Mouse (Mus musculus) right cerebral cortex, adult 18-20 months (tissue): ENCODE data around the gene Cmbl.
A peak's percentile ranks its signal among the peaks of the same experiment; 100 is the strongest.
"Not testable (repeated sequence)": the region's sequence is repeated elsewhere in the genome, so short reads cannot be mapped to it uniquely, and the experiment has no call there.

Experiments used
- DNase-seq: peaks from one replicate; pipeline ENCODE4 v3.0.0; 2022; ENCODE audit warnings: mixed read lengths

The Cmbl gene

DNA sequence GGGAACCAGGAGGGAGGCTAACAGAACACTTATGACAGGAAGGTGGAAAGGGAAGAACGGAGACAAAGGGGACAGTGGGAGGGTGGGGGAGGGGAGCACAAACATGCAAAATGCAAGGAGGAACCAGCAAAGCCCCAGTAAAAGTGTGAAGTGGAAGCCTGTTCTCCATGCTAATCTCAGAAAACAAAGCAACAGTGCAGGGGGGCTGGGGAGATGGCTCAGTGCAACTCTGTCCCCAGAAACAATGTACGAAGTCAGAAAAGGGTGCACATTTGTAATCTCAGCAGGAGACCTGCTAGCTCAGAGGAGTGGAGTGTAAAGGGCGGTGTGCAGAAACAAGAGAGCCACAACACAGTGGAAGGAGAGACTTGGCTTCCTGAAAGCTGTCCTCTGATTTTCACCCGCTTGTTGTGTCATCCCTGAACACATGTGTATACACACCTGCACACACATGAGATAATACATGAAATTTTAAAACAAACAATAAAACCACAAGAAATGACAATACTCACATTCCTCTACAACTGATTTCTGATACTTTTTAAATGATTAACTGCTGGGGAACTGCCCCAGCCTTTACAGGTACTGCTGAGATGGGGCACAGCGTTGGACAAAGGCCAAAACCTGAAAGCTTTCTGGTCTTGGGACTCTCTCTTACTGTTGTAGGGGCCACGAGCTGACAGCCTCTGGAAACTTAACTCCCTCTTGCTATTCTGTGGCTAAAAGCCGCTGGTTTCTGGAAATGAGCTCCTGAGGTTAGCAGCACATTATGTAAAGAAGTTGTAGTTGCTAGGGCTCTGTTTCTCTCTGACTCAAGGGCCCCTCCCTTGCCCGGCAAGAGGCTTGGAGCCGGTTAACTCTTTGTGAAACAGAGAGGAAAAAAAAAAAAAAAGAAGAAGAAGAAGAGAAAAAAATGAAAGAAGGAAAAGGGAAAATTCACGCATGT is 22.9 kb upstream of the Cmbl start:
- DNase-seq, result no peak

DNA sequence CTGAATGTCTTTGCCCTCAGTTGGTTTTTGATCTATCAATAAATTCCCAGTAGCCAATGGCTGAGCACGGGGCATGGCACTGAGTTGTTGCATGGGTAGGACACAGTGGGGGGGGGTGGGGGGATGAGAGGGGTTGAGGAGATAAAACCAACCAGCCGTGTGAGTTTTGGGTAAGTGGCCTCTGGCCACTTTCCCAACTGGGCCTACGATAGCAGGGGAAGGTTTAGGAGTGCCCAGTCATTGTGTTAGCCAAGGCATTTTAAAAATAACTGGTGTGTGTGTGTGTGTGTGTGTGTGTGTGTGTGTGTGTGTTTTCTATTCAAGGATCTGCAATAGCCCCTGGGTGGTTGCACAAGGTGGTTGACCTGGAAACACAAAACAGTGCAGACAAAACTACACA is 21.9 kb upstream of the Cmbl start:
- no peak for DNase-seq

DNA sequence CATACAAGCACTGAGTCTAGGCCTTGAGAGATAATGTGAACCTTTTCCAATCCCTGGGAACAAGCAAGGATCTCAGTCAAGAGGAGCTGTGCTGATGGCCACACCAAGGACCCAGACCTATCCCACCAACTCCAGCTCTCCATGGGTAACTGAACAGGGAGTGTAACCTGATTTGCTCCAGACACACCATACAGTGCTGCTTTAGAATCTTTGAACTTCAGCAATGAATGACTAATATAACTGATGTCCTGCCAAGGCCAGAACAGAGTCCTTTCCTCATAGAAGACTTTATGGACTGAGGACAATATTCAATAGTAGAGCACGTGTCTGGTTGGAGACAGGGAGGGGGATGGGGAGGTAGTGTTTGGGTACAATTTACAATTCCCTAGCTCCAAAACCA is 20.1 kb upstream of the Cmbl start:
- no peak for DNase-seq

DNA sequence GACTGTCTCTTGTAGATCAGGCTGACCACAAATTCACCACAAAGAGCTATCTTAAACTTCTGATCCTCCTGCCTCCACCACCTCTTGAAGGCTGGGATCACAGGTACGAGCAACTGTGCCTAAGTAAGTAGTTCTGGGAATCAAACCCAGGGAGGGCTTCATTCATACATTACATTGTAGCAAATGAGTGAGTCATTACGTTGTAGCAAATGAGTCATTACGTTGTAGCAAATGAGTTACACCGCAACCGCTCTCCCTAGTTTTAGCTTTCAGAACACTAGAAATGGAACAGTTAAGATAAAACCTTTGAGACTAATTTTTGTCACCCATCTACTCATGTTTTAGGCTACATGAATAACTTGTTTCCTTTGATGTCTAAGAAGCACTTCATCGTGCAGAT is 18.9 kb upstream of the Cmbl start:
- no peak for DNase-seq

DNA sequence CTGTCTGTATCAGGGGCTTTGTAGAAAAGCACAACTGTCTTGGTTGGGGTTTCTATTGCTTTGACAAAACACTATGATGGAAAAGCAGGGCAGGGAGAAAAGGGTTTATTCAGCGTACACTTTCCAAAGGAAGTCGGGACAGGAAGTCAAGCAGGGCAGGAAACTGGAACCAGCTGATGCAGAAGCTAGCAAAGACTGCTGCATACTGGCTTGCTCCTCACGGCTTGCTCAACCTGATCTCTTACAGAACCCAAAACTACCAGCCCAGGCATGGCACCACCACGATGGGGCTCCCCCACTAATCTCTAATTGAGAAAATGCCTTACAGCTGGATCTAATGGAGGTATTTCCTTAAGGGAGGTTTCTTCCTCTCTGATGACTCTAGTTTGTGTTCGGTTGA is 17.8 kb upstream of the Cmbl start:
- no peak for DNase-seq

DNA sequence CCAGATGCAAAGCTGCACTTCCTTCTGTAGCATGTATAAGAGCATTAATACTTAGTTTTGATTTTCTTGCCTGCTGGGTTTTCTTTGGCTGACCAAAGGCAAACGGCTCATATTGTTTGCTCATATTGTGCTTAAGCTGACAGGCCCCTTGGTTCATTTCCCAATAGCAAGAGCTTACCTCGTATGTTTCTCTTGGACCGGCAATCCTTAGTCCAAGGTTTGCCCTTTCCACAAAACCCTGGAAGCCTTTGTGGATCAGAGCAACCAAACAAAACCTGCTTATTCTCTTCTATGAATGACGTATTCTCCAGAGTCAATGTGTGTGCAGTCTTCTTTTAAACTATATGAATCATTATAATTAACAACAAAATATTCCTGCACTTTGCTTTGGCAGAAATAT is 14.8 kb upstream of the Cmbl start:
- DNase-seq, result no peak

DNA sequence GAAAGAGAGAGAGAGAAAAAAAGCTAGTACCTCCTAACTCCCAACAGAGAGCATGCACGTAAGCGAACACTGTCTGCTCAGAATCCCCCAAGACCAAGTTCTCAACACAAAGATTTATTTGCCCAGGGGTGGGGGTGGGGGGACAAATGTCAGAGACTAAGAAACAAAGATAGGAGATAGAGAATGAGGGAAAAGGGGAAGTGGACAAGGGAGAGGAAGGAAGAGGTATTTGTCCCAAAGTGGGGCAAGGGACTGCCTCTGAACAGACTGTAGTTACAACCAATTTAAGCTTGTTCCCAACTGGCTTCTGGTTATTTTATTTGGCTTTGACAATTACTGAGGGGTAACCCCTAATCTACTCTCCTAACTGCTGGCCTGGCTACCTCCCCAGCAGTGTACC is 10.3 kb upstream of the Cmbl start:
- no peak for DNase-seq

DNA sequence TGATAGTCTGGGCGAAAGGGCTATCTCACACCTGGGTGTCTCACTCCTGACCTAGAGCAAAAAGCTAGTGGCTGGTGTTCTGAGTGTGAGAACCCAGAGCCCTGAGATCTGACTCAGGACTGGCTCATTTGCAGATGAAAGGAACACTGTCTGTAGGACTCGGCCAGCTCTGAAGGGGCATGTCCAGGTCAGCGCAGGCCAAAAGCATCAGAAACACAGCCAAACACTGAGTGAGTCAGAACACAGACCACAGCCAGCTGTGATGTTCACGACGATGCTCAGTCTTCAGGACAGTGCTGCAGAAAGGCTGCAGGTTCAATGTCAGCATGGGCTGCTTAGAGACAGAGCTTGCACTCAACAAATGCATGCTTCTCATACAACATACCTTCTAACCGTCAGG is 3.8 kb upstream of the Cmbl start:
- no peak for DNase-seq

DNA sequence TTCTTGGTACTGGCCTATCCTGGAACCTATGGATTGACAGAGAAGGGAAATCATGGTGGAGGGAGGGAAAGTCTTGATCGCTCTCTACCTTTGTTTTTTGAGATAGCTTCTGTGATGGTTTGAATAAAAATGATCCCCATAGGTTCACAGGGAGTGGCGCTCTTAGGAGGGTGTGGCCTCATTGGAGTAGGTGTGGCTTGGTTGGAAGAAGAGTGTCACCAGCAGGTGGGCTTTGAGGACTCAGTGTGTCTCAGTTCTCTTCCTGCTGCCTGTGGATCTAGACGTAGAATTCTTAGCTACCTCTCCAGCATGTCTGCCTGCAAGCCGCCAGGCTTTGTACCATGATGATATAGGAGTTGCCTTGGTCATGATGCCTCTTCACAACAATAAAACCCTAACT is 3.2 kb upstream of the Cmbl start:
- DNase-seq, result no peak

DNA sequence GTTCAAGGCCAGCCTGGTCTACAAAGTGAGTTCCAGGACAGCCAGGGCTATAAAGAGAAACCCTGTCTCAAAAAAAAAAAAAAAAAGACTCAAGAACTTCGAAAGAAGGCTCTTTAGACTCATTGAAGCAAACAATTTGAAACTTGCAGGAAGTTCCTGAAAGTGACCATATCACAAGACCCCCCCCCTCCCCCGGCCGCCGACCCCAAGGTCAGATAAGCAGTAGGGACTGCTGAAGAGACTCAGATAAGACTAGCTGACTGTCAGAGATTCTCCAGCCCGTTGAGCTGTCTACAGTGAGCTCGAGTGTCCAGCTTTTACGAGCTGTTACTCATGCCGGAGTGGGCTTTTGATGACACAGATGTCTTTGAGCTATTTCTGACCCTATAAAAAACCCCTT is 2.3 kb upstream of the Cmbl start:
- DNase-seq, result no peak

DNA sequence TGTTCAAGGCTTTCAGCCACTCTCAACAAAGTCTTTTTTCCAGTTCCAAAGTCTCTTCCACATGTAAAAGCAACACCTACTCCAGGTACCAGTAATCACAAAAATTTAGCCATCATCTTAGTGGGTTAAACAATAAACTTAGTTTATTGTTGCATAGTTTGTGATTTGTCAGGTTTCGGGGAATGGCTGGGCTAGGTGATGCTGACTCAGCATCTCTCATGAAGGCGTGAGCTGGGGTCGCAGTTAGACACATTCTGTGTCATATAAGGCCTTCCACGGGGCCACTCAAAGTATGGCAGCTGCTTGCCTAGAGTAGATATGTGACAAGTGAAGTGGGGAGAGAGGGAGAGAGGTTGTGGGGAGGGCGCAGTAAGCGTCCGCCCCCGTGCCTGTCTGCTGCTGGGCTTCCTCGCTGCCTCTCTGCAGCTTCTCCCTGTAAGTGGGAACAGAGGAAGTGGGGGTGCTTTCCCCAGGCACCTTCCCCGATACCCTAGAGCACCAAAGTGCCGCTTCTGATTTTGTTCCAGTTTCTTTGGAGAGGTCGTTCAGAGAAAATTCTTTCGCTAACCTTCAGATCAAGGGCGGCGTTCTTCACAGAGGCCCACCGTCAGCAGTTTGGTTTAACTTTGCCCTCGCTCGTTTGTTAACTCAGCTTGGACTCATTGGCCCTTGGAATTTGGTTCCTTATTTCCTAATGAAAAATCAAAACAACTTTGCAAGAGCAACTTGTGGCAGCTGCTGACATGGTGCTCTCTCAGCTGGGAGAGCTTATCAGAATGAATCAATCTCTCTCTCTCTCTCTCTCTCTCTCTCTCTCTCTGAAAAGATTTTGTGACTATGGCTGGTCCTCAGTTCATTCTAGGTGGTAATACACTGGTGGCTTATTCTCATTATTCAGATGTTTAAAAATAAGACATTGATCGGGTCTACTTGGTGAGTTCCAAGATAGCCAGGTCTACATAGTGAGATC is 1.3 kb upstream of the Cmbl start:
- DNase-seq, result no peak

DNA sequence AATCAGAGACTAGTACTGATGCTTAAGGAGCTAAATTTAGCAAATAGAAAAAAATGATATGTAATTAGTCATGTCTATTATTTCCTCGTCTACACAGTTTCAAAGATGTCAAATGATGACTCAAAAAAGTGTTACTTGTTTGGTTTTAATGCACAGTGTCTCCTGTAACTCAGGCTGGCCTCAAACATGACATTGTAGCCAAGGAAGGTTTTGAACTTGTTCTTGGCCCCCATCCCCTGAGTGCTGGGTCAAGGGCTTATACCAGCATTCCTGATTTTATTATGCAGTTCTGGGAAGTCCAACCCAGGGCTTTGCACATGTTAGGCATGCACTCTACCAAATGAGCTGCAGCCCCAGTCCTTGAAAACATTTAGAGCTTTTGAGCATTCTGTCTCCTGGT is 597 bp downstream of the Cmbl start:
- DNase-seq, result no peak

DNA sequence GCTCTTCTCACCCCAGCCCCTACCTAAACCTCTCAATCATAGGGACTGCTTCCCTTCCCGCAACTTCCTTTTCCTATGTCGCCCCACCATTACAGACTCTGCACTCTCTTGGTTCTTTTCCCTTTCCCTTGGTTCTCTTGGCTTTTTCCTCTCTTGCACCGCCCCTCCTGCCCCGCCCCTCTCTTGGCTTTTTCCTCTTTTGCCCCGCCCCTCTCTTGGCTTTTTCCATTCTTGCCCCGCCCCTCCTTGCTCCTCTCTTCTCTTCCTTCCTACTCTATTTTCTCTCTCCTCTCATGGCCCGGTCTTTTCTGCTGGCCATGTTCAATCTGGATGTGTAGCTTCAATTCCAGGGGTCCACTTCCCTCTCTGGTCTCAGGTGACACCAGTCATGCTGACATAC is 2.2 kb downstream of the Cmbl start:
- no peak for DNase-seq

DNA sequence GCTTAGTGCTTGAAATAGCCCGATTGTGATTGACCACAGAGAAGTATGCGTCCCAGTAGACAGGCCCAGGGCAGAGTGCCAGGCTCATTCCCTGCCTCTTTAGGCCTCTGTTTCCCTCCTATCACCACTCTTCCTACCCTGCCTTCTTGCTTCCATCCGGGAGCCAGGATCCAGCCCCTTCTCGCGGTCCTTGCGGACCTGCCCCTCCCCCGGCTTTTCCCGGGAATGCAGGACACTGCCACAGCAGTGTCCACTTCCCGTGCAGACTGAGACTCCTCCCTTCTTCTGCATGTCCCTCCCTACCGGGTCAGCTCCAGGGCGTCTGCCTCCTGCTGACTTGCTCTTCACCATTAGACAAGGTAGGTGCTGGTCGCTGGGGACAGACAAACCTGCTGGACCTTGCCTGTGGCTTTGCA is 3.4 kb downstream of the Cmbl start:
- DNase-seq, result no peak

DNA sequence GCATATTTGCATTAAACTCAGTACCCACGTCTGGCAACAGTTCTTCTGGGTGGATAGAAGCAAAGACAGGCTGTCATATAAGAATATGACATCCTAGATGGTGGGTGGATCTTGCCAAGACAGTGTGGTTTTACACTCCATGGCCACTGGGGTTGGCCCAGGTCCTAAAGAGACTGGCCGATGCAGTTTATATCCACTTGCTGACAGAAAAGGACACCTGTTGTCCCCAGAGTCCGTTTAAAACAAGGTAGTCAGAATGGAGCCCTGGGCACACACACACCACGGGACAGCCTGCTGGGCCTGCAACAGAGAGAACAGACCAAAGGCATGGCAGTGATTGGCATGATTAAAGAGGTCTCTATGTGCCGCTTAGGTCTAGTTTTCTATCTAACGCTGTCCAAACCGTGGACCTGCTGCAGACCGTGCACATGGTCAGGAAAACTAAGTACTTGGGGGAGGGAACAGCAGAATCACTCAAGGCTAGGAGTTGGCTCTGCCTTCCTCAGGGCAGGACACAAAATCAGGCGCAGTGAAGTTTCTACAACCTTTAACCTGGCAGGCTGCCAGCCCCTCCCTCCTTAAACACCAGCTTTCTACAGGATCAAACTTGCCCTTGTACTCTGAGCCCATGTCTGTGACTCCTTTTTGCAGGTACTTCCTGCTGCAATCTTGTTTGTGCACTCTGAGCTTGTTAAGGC is 4.3 kb downstream of the Cmbl start:
- DNase-seq, result no peak

DNA sequence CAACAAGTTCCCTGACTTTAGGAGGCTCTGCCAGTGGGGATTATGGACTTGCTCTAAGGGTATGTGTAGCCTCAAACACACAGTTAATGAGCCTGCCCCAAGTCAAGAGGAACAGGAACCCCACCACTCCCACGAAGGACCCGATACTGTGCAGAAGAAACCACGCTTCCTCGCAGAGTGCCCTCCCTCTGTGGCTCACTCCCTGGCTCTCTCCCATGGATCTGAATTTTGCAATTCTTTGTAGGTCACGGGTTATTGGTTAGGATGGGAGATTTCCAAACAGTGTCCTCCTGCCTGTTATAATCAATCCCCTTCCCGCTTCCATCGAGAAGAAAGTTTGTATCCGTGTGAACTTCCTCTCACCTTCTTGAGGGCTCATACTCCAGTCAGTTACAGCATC is 5.8 kb downstream of the Cmbl start:
- no peak for DNase-seq

DNA sequence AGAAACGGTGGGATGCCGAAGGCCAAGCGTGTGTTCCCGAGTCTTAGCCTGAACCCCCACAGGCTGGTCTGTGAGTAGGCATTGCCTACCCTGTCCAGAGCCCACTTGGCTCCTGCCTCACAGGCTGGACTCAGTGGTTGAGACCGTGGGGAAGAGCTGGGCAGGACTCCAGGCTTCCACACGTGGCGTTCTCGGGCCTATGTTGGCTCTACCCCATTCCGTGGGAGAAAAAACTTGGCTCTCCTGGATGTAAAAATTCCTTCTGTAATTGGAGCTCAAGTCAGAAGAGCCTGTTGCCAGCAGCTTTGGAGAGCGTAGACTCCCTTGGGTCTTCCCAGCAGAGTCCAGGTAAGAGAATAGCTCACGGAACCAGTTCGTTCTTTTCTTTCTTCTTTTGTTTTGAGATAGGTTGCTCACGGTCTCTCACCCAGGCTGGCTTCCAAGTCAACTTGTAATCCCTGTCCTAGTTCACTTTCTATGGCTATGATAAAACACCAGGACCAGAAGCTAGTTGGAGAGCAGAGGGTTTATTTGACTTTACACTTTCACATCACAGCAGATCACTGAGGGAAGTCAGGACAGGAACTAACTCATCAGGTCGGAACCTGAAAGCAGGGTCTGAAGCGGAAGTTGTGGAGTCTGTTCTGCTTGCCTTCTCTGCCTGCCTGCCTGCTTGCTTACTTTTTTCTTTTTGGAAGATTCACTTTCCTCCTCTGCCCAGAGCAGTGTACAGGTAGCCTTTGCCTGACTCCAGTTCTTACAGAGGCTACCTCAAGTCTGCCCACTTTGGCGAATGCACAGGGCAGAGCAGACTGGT is 6.9 kb downstream of the Cmbl start:
- peak; percentile 69 for DNase-seq

DNA sequence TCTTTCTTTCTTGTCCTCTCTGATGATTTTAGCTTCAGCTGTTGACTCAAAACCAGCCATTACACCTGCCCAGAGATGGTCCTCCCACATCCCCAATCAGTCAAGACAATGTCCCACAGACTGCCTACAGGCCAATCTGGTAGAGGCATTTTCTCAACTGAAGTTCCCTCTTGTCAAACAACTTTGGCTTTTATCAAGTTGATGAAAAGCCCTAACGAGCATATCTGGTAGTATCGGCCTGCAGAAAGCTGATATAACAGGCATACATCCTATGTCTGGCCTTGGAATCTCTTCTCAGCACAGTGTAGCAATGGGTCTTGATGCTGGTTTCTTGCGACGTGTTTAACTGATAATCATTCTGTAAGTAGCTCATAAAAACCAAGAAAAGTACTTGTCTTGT is 8.1 kb downstream of the Cmbl start:
- no peak for DNase-seq

DNA sequence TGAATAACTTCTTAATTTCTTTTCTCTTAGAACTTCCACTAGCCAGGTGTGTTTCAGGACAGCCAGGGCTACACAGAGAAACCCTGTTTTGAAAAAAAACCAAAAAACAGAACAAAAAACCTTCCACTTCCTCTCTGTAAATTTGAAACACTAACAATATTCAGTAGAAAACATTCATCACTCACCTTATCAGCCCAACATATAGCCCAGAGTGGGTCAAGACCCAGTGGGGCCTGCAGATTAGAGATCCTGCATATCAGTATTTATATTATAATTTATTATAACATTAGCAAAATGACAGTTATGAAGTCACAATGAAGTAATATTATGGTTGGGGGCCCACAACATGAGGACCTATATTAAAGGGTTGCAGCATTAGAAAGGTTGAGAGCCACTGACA is 8.5 kb downstream of the Cmbl start:
- DNase-seq, result no peak

DNA sequence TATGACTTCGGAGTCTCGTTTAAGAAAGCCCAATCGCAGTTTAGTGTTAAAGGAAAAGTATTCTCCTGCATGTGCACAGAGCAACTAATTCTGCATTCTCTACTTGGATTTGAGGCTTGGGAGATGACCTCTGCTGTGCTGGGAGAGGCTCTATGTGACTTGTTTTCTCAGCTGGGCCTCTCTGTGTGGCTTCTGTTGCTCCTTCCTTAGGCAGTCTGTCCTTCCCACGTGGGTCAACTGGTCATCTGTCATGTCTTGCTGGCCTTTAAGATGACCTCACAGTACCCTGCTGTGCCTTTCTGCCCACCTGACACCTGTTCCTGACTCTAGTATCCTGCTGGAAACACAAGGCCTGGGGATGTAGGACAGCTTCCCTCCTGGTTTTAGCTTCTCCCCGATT is 10.9 kb downstream of the Cmbl start:
- DNase-seq, result no peak

DNA sequence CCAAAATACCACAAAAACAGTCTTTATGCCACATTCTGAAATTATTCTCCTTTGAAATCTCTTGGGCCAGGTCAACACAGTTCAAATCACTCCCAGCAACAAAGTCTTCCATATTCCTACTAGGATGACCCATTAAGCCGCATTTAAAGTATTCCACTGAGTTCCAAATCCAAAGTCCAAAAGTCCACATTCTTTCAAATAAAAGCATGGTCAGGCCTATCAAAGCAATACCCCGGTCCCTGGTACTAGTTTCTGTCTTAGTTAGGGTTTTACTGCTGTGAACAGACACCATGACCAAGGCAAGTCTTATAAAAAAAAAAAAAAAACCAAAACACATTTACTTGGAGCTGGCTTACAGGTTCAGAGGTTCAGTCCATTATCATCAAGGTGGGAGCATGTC is 15.9 kb downstream of the Cmbl start:
- not testable (repeated sequence) for DNase-seq
